Mouse (Mus musculus) lung, postnatal 0 days (tissue): Measurements from ENCODE around the gene P2ry14. TPM values are rescaled to one million over a fixed set of nuclear protein-coding genes. Genes with fewer than 3 reads are reported as not detected.

Source experiments
- ATAC-seq: fragments of 200-750 bp; cut with Nextera tagmentation; 2 replicates; pipeline ENCODE4 v1.8.0; 2017; ENCODE audit warnings: moderate library complexity
- DNase-seq: peaks from one replicate; pipeline ENCODE4 v3.0.0-alpha.2; 2016; ENCODE audit warnings: low spot score
- H3K27ac ChIP-seq: fragments of 300-500 bp; sonication (generic); 2 replicates; pipeline ENCODE4 v1.5.1; 2014; ENCODE audit warnings: antibody characterized with exemption, mild to moderate bottlenecking, low read length, mixed read lengths
- H3K27me3 ChIP-seq: fragments of 300-500 bp; sonication (generic); replicated peaks from 2 replicates; pipeline ENCODE4 v1.6.1; 2014; ENCODE audit warnings: low read length, mixed read lengths; ENCODE audit not compliant: insufficient read depth
- H3K36me3 ChIP-seq: fragments of 300-500 bp; sonication (generic); 2 replicates; pipeline ENCODE4 v1.6.1; 2014; ENCODE audit warnings: low read length, mixed read lengths; ENCODE audit not compliant: insufficient read depth
- H3K4me1 ChIP-seq: fragments of 300-500 bp; sonication (generic); 2 replicates; pipeline ENCODE4 v1.6.1; 2014; ENCODE audit warnings: antibody characterized with exemption, low read depth, low read length, mixed read lengths; ENCODE audit not compliant: insufficient read depth
- H3K4me2 ChIP-seq: fragments of 300-500 bp; sonication (generic); replicated peaks from 2 replicates; pipeline ENCODE4 v1.6.1; 2014; ENCODE audit warnings: low read depth, mild to moderate bottlenecking, low read length, moderate library complexity, mixed read lengths
- H3K4me3 ChIP-seq: fragments of 300-500 bp; sonication (generic); 2 replicates; pipeline ENCODE4 v1.5.1; 2014; ENCODE audit warnings: low read depth, low read length
- H3K9ac ChIP-seq: fragments of 300-500 bp; sonication (generic); replicated peaks from 2 replicates; pipeline ENCODE4 v1.6.1; 2014; ENCODE audit warnings: low read depth, mild to moderate bottlenecking
- H3K9me3 ChIP-seq: fragments of 300-500 bp; sonication (generic); 2 replicates; pipeline ENCODE4 v1.6.1; 2016; ENCODE audit warnings: low read length, mixed read lengths
- CTCF ChIP-seq: IDR thresholded peaks from 2 replicates; pipeline ENCODE4 v1.5.1; 2016; ENCODE audit warnings: antibody characterized with exemption, mild to moderate bottlenecking
- EP300 ChIP-seq: IDR thresholded peaks from 2 replicates; pipeline ENCODE4 v1.6.1; 2016; ENCODE audit warnings: antibody characterized with exemption, mild to moderate bottlenecking, control low read depth
- WGBS: fragments of 180-500 bp; shearing (Covaris S2); extraction: QIAGEN DNeasy Blood & Tissue Kit; methylation state at CpG from one replicate; pipeline ENCODE4 v1.1.7; 2014; 5-methylcytosine and 5-hydroxymethylcytosine counted together
- polyA plus RNA-seq: library from polyadenylated mRNA; unstranded; fragments of >200 nt; fragmentation: Nextera tagmentation; extraction: Ambion mirVana; gene quantifications from 2 replicates; pipeline ENCODE4 v1.2.1, GENCODE M21; 2015

The P2ry14 gene
- polyA plus RNA-seq, 1 experiment from 2014 or later, result 65.2 TPM

- no peak overlapping the region for H3K4me3 ChIP-seq
- DNase-seq, result peak; percentile 29
- no peaks in the 10 kb centered on the region for H3K9me3 ChIP-seq
- TF ChIP-seq CTCF, result no peak
- no peaks in the 10 kb centered on the region for H3K36me3 ChIP-seq
- no peak overlapping the region for H3K9ac ChIP-seq
- no peak overlapping the region for H3K27ac ChIP-seq
- 0 out of 2 replicates have a peak, but pooled peaks cover 3% of the 10 kb centered on the region for H3K4me1 ChIP-seq
- WGBS, result 23% methylated on average over 4 of the region's 4 CpGs
- H3K4me2 ChIP-seq, result 0 out of 2 replicates have a peak overlapping the region, but pooled peaks have one; percentile 37
- H3K27me3 ChIP-seq, result no peaks in the 10 kb centered on the region
- peak; percentile 75 for ATAC-seq
Measured at GRCm38 (mm10) chr3:59131081-59131480, 22.3 kb downstream of the P2ry14 start.

GRCm38 (mm10) chr3:59130431-59130830 lies 23.0 kb downstream of the P2ry14 start:
- Histone ChIP-seq H3K27me3 (no peaks in the 10 kb centered on the region), H3K27ac (peak overlapping the region; percentile 48), H3K4me1 (0 out of 2 replicates have a peak, but pooled peaks cover 3% of the 10 kb centered on the region), H3K36me3 (no peaks in the 10 kb centered on the region), H3K4me3 (peak overlapping the region; percentile 9; the same call in 1 of the 2 replicates), H3K9ac (no peak overlapping the region), H3K9me3 (no peaks in the 10 kb centered on the region), H3K4me2 (peak overlapping the region; percentile 37; the same call in 1 of the 2 replicates)
- ATAC-seq (peak; percentile 54), DNase-seq (peak; percentile 59)
- 27% methylated on average over 8 of the region's 8 CpGs for WGBS
- no peak for TF ChIP-seq CTCF
- no peak for TF ChIP-seq EP300

GRCm38 (mm10) chr3:59129547-59129946 lies 23.9 kb downstream of the P2ry14 start:
- H3K27me3 ChIP-seq, result no peaks in the 10 kb centered on the region
- TF ChIP-seq EP300, result no peak
- no peak for TF ChIP-seq CTCF
- DNase-seq (no peak), ATAC-seq (no peak)
- 68% methylated on average over 3 of the region's 3 CpGs for WGBS
- no peak overlapping the region for H3K9ac ChIP-seq
- H3K9me3 ChIP-seq, result no peaks in the 10 kb centered on the region
- peak overlapping the region; percentile 3; the same call in 1 of the 2 replicates for H3K4me2 ChIP-seq
- no peak overlapping the region for H3K4me3 ChIP-seq
- no peak overlapping the region for H3K27ac ChIP-seq
- 0 out of 2 replicates have a peak, but pooled peaks cover 3% of the 10 kb centered on the region for H3K4me1 ChIP-seq
- no peaks in the 10 kb centered on the region for H3K36me3 ChIP-seq

- H3K27ac ChIP-seq, result no peak overlapping the region
- WGBS, result 79% methylated on average over 20 of the region's 20 CpGs
- ATAC-seq (no peak), DNase-seq (no peak)
- H3K9ac ChIP-seq, result no peak overlapping the region
- H3K9me3 ChIP-seq, result no peaks in the 10 kb centered on the region
- no peak overlapping the region for H3K4me2 ChIP-seq
- no peaks in the 10 kb centered on the region for H3K36me3 ChIP-seq
- H3K4me1 ChIP-seq, result 0 out of 2 replicates have a peak, but pooled peaks cover 3% of the 10 kb centered on the region
- H3K27me3 ChIP-seq, result no peaks in the 10 kb centered on the region
- no peak overlapping the region for H3K4me3 ChIP-seq
- TF ChIP-seq CTCF (no peak), EP300 (no peak)
Measured at GRCm38 (mm10) chr3:59128681-59129080, 24.7 kb downstream of the P2ry14 start.

- no peak overlapping the region for H3K9ac ChIP-seq
- 33% methylated on average over 7 of the region's 7 CpGs for WGBS
- H3K27me3 ChIP-seq, result no peaks in the 10 kb centered on the region
- DNase-seq (no peak), ATAC-seq (no peak)
- no peaks in the 10 kb centered on the region for H3K9me3 ChIP-seq
- H3K4me3 ChIP-seq, result no peak overlapping the region
- no peak overlapping the region for H3K4me2 ChIP-seq
- TF ChIP-seq EP300 (no peak), CTCF (no peak)
- 0 out of 2 replicates have a peak, but pooled peaks cover 3% of the 10 kb centered on the region for H3K4me1 ChIP-seq
- no peak overlapping the region for H3K27ac ChIP-seq
- no peaks in the 10 kb centered on the region for H3K36me3 ChIP-seq
Measured at GRCm38 (mm10) chr3:59125783-59126555, 27.4 kb downstream of the P2ry14 start.

GRCm38 (mm10) chr3:59125022-59125421 lies 28.4 kb downstream of the P2ry14 start:
- no peak overlapping the region for H3K9ac ChIP-seq
- no peaks in the 10 kb centered on the region for H3K36me3 ChIP-seq
- DNase-seq, result no peak
- no peak overlapping the region for H3K27ac ChIP-seq
- H3K9me3 ChIP-seq, result no peaks in the 10 kb centered on the region
- no peak overlapping the region for H3K4me3 ChIP-seq
- no peak for ATAC-seq
- no peak overlapping the region for H3K4me2 ChIP-seq
- no peaks in the 10 kb centered on the region for H3K27me3 ChIP-seq
- 50% methylated on average over 5 of the region's 5 CpGs for WGBS
- no peak for TF ChIP-seq EP300
- TF ChIP-seq CTCF, result no peak
- H3K4me1 ChIP-seq, result no peaks in the 10 kb centered on the region
